Mouse (Mus musculus) bone marrow macrophage, adult 2 months (primary cell): ENCODE results near the gene Sppl2a.

Experiments used
- CTCF ChIP-seq: IDR thresholded peaks from 2 replicates; pipeline ENCODE4 v1.5.1; 2012; ENCODE audit warnings: low read depth, mild to moderate bottlenecking, low read length, moderate library complexity
- POLR2A ChIP-seq: IDR thresholded peaks from 2 replicates; pipeline ENCODE4 v1.6.1; 2012; ENCODE audit warnings: mild to moderate bottlenecking, low read depth, low read length, borderline replicate concordance

GRCm38 (mm10) chr2:126977428-126977827, 44.4 kb upstream of the Sppl2a start:
- TF ChIP-seq CTCF (no peak), POLR2A (no peak)
